Mouse (Mus musculus) hindbrain, postnatal 0 days (tissue): ENCODE results near the gene Kpna7. TPM values are rescaled to one million over a fixed set of nuclear protein-coding genes. Genes with fewer than 3 reads are reported as not detected.
"Not testable (repeated sequence)": the region's sequence is repeated elsewhere in the genome, so short reads cannot be mapped to it uniquely, and the experiment has no call there.

ENCODE experiments used
- ATAC-seq: fragments of 200-750 bp; cut with Nextera tagmentation; 2 replicates; pipeline ENCODE4 v1.8.0; 2017; ENCODE audit warnings: mild to moderate bottlenecking, moderate TSS enrichment, moderate library complexity
- DNase-seq: peaks from one replicate; pipeline ENCODE4 v3.0.0-alpha.2; 2015; ENCODE audit warnings: low spot score
- H3K27ac ChIP-seq: fragments of 300-500 bp; sonication (generic); 2 replicates; pipeline ENCODE4 v1.5.1; 2014; ENCODE audit warnings: mild to moderate bottlenecking
- H3K27me3 ChIP-seq: fragments of 300-500 bp; sonication (generic); 2 replicates; pipeline ENCODE4 v1.6.1; 2014; ENCODE audit warnings: low read length, mixed read lengths; ENCODE audit not compliant: insufficient read depth
- H3K36me3 ChIP-seq: fragments of 300-500 bp; sonication (generic); 2 replicates; pipeline ENCODE4 v1.6.1; 2014; ENCODE audit warnings: low read length, mixed read lengths; ENCODE audit not compliant: insufficient read depth
- H3K4me1 ChIP-seq: fragments of 300-500 bp; sonication (generic); 2 replicates; pipeline ENCODE4 v1.6.1; 2014; ENCODE audit warnings: antibody characterized with exemption, low read length, mixed read lengths; ENCODE audit not compliant: insufficient read depth
- H3K4me2 ChIP-seq: fragments of 300-500 bp; sonication (generic); 2 replicates; pipeline ENCODE4 v1.6.1; 2014; ENCODE audit warnings: low read depth, mild to moderate bottlenecking, low read length, moderate library complexity, mixed read lengths
- H3K4me3 ChIP-seq: fragments of 300-500 bp; sonication (generic); 2 replicates; pipeline ENCODE4 v1.5.1; 2014; ENCODE audit warnings: low read length
- H3K9ac ChIP-seq: fragments of 300-500 bp; sonication (generic); replicated peaks from 2 replicates; pipeline ENCODE4 v1.6.1; 2014; ENCODE audit warnings: mild to moderate bottlenecking, low read length, moderate library complexity, mixed read lengths
- H3K9me3 ChIP-seq: fragments of 300-500 bp; sonication (generic); 2 replicates; pipeline ENCODE4 v1.6.1; 2016; ENCODE audit warnings: low read length, mixed read lengths
- CTCF ChIP-seq: IDR thresholded peaks from 2 replicates; pipeline ENCODE4 v1.5.1; 2016; ENCODE audit warnings: antibody characterized with exemption, control low read depth, low read depth
- WGBS: fragments of 180-500 bp; shearing (Covaris S2); extraction: QIAGEN DNeasy Blood & Tissue Kit; methylation state at CpG from one replicate; pipeline ENCODE4 v1.1.7; 2014; 5-methylcytosine and 5-hydroxymethylcytosine counted together
- polyA plus RNA-seq: library from polyadenylated mRNA; unstranded; fragments of >200 nt; fragmentation: Nextera tagmentation; extraction: Ambion mirVana; gene quantifications from 2 replicates; pipeline ENCODE4 v1.2.1, GENCODE M21; 2015
- total RNA-seq: library from RNA; depleted of rRNA; stranded (reverse); fragments of >200 nt; gene quantifications from 2 replicates; pipeline ENCODE4 v1.2.3, GENCODE M21; 2014; rRNA removed

Kpna7 gene
- not detected in 2 replicates for total RNA-seq
- 0.09 TPM in 1 of 2 replicates, not detected in the other for polyA plus RNA-seq

DNA sequence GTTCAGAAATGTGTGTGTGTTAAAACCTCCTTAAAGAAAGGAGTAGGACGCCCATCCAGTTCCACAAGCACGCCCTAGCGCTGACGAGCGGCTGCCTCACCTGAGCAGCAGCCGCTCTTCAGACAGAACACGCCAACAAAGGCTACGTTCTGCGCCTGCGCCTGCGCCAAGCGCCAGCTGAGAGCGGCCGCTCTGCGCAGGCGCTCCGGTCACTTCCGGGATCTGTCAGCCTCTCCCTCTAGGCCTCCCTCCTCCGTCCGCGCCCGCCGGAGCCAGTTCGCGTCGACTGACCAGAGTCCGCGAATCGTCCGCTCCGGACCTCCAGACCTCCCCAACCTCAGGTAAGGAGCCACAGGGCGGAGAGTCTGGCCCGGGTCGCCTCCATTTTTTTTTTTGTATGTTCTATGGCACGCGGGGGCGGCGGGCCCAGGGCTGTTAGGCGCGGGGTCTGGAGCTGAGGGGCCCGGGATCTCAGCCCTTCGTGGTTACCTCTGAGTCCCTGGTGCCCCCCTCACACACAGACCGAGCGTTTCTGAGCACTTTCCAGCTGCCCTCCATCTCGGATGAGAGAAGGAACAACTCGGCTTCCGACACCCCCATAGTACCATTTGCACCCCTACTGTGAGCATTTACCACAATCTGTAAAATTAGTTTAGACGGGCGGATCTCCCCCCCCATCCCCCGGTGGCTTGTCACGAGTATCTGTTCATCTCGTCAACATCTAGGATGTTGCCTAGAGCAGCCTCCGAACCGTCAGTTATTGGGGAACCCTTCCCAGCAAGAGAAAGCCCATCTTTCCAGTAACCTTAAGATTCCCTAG is at the start of gene Kpna7, which contains the start of gene Arpc1a:
TSS of gene Kpna7 (minus strand) at position 399 of the 820 bp plus-strand sequence.
TSS of gene Arpc1a (plus strand) at position 199 of the 820 bp plus-strand sequence.
- Histone ChIP-seq H3K9ac (peak within 1 kb of the TSS; percentile 95), H3K4me3 (peak within 1 kb of the TSS; percentile 88), H3K4me2 (peak within 1 kb of the TSS; percentile 92), H3K9me3 (no peaks in the 10 kb centered on the region), H3K27ac (peak within 1 kb of the TSS; percentile 80), H3K4me1 (peaks cover 4% of the 10 kb centered on the region; the same call in 1 of the 2 replicates), H3K36me3 (no peaks in the 10 kb centered on the region), H3K27me3 (no peaks in the 10 kb centered on the region)
- WGBS: under 1% methylated on average over 53 of the region's 54 CpGs
- DNase-seq (peak; percentile 98), ATAC-seq (peak; percentile 97)
- 0 out of 2 replicates have a peak, but pooled peaks have one; percentile 9 for TF ChIP-seq CTCF

DNA sequence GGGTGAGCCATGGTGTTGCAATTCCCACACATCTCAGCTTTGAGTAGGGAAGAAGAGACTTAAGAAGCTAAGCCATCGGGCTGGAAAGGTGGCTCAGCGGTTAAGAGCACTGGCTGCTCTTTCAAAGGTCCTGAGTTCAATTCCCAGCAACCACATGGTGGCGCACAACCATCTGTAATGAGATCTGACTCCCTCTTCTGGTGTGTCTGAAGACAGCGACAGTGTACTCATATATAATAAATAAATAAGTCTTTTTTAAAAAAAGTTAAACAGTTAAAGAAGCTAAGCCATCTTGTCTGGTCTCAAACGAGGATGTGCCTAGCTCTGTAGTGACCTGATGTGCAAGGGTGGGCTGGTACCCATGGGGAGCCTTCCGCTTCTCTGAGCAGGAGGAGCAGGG is 49.4 kb upstream of the Kpna7 start:
- H3K27me3 ChIP-seq, H3K4me2 ChIP-seq, ATAC-seq, H3K4me3 ChIP-seq, H3K4me1 ChIP-seq, H3K27ac ChIP-seq, H3K9ac ChIP-seq, DNase-seq, H3K9me3 ChIP-seq: not testable (repeated sequence)
- H3K36me3 ChIP-seq: peaks cover 60% of the 10 kb centered on the region
- TF ChIP-seq CTCF: 0 out of 2 replicates have a peak, but pooled peaks have one; percentile 8
- 85% methylated on average over 6 of the region's 6 CpGs for WGBS

DNA sequence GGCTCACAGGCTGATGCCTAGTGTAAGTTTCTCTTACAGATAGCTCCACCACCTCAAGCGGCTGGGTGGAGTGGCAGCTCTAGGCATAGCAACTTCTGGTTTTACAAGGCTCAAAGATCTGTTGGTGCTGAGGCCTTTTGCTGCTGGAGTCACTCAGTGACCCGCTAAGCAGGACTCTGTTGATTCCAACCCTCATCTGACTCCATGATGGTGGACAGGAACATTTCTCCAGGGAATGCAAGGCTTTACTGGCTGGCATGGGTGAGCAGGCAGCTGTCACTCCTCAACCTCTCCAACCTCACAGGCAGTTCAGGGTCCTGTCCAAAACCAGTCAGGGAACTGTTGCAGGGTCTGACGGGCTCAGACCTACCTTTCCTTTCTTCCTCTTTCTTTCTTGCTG is 47.2 kb upstream of the Kpna7 start:
- DNase-seq (no peak), ATAC-seq (no peak)
- H3K4me3 ChIP-seq: no peak overlapping the region
- peaks cover 73% of the 10 kb centered on the region for H3K36me3 ChIP-seq
- WGBS: 91% methylated on average over 3 of the region's 3 CpGs
- H3K4me1 ChIP-seq: no peaks in the 10 kb centered on the region
- TF ChIP-seq CTCF: no peak
- H3K27me3 ChIP-seq: no peaks in the 10 kb centered on the region
- no peaks in the 10 kb centered on the region for H3K9me3 ChIP-seq
- H3K4me2 ChIP-seq: no peak overlapping the region
- H3K9ac ChIP-seq: no peak overlapping the region
- no peak overlapping the region for H3K27ac ChIP-seq

DNA sequence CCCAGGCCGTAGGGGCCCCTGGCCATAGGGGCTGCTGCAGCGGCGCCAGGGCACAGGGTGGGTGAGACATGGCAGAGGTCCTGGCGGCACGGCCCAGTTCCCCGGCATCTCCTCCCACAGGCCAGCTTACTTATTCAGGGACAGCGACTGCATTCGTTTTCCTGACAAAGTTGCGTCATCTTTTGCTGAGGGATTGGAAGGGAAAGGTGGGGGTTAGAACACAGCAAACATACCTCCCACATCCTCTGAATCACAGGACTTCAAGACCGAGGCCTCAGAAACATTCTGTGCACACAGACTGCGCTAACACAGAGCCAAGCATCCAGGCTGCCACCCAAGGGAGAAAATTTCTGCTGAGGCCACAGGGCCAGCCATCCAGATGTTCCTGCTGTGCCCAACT is 46.4 kb upstream of the Kpna7 start:
- DNase-seq: no peak
- Histone ChIP-seq H3K9ac (no peak overlapping the region), H3K4me1 (no peaks in the 10 kb centered on the region), H3K27me3 (no peaks in the 10 kb centered on the region), H3K9me3 (no peaks in the 10 kb centered on the region), H3K27ac (no peak overlapping the region), H3K4me2 (no peak overlapping the region), H3K4me3 (no peak overlapping the region), H3K36me3 (peaks cover 71% of the 10 kb centered on the region)
- TF ChIP-seq CTCF: no peak
- WGBS: 89% methylated on average over 11 of the region's 11 CpGs
- ATAC-seq: no peak

DNA sequence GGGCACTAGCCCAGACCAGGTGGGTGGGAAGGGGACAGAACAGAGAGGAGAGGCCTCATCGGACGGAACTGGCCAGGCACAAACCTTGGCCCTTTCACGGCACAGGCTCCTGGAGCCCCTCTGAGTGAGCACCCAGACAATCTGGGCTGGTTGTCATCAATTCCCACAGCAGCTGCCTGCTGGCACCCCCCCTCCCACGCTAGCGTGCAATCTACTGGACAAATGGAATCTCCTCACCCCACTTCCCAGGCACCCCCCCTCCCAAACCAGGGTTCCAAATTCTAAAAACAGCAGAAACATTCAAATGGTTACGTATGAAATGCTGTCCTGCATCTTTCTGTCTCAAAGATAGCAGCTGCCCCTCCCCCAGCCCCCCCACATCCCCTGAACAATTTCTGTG is 45.9 kb upstream of the Kpna7 start:
- not testable (repeated sequence) for DNase-seq, H3K27me3 ChIP-seq, H3K9ac ChIP-seq, ATAC-seq, H3K9me3 ChIP-seq, H3K4me3 ChIP-seq, H3K4me2 ChIP-seq, H3K27ac ChIP-seq, H3K4me1 ChIP-seq
- peaks cover 67% of the 10 kb centered on the region for H3K36me3 ChIP-seq
- WGBS: 96% methylated on average over 5 of the region's 6 CpGs

DNA sequence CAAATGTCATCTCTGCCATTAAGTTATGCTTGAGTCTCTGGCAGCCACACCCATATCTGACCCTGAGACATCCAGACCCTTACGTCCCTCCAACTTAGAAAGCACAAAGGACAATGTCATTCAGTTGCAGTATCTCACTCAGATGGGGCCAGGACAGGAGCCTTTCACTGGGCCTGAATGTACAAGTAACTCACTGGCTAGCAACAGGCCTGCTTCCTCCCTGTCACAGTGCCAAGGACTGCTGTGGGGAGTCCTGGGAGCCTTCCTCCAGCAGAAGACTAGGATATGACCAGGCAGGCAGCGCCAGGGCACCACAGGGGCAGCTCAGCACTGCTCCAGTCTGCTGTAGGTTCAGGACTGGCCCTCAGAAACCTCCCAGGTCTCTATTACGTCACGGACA is 45.3 kb upstream of the Kpna7 start:
- Histone ChIP-seq H3K4me2 (no peak overlapping the region), H3K4me3 (no peak overlapping the region), H3K36me3 (peaks cover 64% of the 10 kb centered on the region), H3K27ac (no peak overlapping the region), H3K9me3 (no peaks in the 10 kb centered on the region), H3K9ac (no peak overlapping the region), H3K4me1 (no peaks in the 10 kb centered on the region), H3K27me3 (no peaks in the 10 kb centered on the region)
- TF ChIP-seq CTCF: no peak
- WGBS: 89% methylated on average over 4 of the region's 4 CpGs
- ATAC-seq (no peak), DNase-seq (no peak)

DNA sequence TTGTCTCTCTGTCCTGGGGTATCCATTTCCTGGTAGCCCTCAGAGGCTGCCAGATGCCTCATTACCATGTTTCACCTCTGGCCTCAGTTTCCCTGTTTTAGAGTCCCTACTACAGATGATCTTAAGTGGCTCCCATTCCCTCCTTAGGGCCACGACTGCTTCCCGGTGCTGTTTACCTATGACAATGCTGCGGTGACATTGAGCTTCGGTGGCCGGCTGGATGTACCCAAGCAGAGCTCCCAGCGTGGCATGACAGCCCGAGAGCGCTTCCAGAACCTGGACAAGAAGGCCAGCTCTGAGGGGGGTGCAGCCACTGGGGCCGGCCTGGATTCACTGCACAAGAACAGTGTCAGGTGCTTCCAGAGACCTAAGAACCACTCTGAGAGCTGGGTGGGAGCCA is 42.8 kb upstream of the Kpna7 start:
- H3K36me3 ChIP-seq: peaks cover 42% of the 10 kb centered on the region
- 95% methylated on average over 9 of the region's 9 CpGs for WGBS

More for the DNA sequence above, 42.8 kb upstream of the Kpna7 start:
- Histone ChIP-seq H3K9me3 (no peaks in the 10 kb centered on the region), H3K4me1 (no peaks in the 10 kb centered on the region), H3K27ac (no peak overlapping the region), H3K27me3 (no peaks in the 10 kb centered on the region), H3K4me3 (no peak overlapping the region), H3K9ac (no peak overlapping the region), H3K4me2 (no peak overlapping the region)
- TF ChIP-seq CTCF: no peak
- DNase-seq (no peak), ATAC-seq (no peak)
